Mouse (Mus musculus) heart, postnatal 0 days (tissue): ENCODE data around the gene Stat3.

Experiments
- CTCF ChIP-seq: IDR thresholded peaks from 2 replicates; pipeline ENCODE4 v1.5.1; 2016; ENCODE audit warnings: antibody characterized with exemption, control low read depth, low read depth
- EP300 ChIP-seq: IDR thresholded peaks from 2 replicates; pipeline ENCODE4 v1.6.1; 2016; ENCODE audit warnings: antibody characterized with exemption, low read depth

DNA sequence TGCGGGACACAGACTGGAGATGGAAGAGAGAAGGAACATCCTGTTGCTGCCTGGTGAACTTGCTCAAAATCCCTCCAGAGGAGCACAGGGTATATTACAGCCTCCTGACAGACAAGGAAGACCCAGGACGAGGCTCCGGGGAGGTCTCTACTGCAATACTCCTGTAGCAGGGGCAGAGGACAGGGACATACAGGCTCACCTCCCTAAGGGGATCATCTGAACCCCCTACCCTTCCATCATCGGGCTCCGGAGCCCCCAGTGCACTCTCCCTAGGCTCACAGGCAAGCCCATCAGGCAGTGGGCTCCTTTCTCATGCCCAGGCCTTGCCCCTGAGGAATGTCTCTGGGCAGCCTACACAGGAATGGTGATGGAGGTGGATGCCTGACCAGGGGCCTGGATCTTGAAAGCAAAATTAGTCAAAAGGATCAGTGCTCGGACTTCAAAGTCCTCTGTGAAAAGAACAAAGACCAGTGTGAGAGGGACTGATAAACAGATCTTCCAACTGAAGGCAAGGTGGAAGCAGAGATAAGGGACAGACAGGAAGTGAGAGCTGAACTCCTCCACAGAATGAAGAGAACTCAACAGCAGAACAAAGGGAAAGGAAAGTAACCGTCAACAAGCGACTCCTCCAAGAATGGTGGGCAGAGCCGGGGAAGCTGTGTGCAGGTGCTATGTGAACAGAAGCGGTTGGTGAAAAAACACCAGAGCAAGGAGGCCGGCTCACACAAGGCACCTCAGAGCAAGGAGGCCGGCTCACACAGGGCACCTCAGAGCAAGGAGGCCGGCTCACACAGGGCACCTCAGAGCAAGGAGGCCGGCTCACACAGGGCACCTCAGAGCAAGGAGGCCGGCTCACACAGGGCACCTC is 47.9 kb downstream of the Stat3 start:
- TF ChIP-seq EP300 (no peak), CTCF (no peak; the same call in 1 of the 2 replicates)
